In genomic region chr4:63238141-63238540, GRCm38 (mm10) we compare ENCODE assay signal across 14 mouse cellular contexts. TPM values are rescaled to one million over a fixed set of nuclear protein-coding genes. Genes with fewer than 3 reads are reported as not detected.
DNase-seq lines count a peak whose midpoint lies in the region; ATAC-seq and TF ChIP-seq lines count a peak whose summit lies in the region.
"Had no signal": no experiment of that assay in that cellular context is flagged by ENCODE, and none has a peak within 500 bp of the region (broad histone marks: within the 10 kb centered on the region; RNA-seq: fewer than 3 reads in every experiment).

No protein-coding gene starts in this region.

- no peak for TF ChIP-seq CTCF in lung, postnatal 0 days (IDR thresholded peaks at IDR 0.05)
- TF ChIP-seq CTCF in lung, adult 2 months (IDR thresholded peaks at IDR 0.05; ENCODE audit: insufficient read depth, low read length): no peak

- H3K27ac ChIP-seq in heart, embryonic 12.5 days (ENCODE audit: poor library complexity, severe bottlenecking): peak overlapping the region; percentile 2; the same call in 1 of the 2 replicates
- H3K27ac ChIP-seq in heart, embryonic 10.5 days: no peak overlapping the region
- no peak overlapping the region for H3K27ac ChIP-seq in lung, postnatal 0 days (ENCODE audit: low read length)
- H3K27ac ChIP-seq in kidney, embryonic 16.5 days (ENCODE audit: low read length): peak overlapping the region; percentile 81
- H3K27ac ChIP-seq: neural tube, embryonic 12.5 days had no signal

- H3K4me2 ChIP-seq in heart, embryonic 12.5 days: no peak overlapping the region
- no peak overlapping the region for H3K4me2 ChIP-seq in lung, postnatal 0 days (replicated peaks; ENCODE audit: low read depth, low read length)
- no peak overlapping the region for H3K4me2 ChIP-seq in kidney, embryonic 16.5 days (replicated peaks; ENCODE audit: low read depth, low read length)
- H3K4me2 ChIP-seq: neural tube, embryonic 12.5 days had no signal

- 26% methylated on average over 7 of the region's 7 CpGs for WGBS in heart, embryonic 12.5 days
- 38% methylated on average over 7 of the region's 7 CpGs for WGBS in heart, embryonic 10.5 days
- WGBS in lung, postnatal 0 days: 22% methylated on average over 7 of the region's 7 CpGs
- whole genome bisulfite sequencing in lung, adult 2 months: 30% methylated on average over 7 of the region's 7 CpGs
- 21% methylated on average over 7 of the region's 7 CpGs for WGBS in kidney, embryonic 16.5 days

- no peak overlapping the region for H3K4me3 ChIP-seq in heart, embryonic 12.5 days
- no peak overlapping the region for H3K4me3 ChIP-seq in heart, embryonic 10.5 days
- no peak overlapping the region for H3K4me3 ChIP-seq in lung, postnatal 0 days (ENCODE audit: low read depth, low read length)
- H3K4me3 ChIP-seq in lung, adult 2 months (replicated peaks; ENCODE audit: extremely low read depth, low read depth, low read length): no peak overlapping the region
- no peak overlapping the region for H3K4me3 ChIP-seq in kidney, embryonic 16.5 days (ENCODE audit: low read length)
- H3K4me3 ChIP-seq: neural tube, embryonic 12.5 days had no signal

- no peaks in the 10 kb centered on the region for H3K9me3 ChIP-seq in heart, embryonic 12.5 days (replicated peaks)
- no peaks in the 10 kb centered on the region for H3K9me3 ChIP-seq in heart, embryonic 10.5 days
- H3K9me3 ChIP-seq in lung, postnatal 0 days (ENCODE audit: low read length): no peaks in the 10 kb centered on the region
- 0 out of 2 replicates have a peak, but pooled peaks cover 3% of the 10 kb centered on the region for H3K9me3 ChIP-seq in kidney, embryonic 16.5 days (ENCODE audit: low read length)
- H3K9me3 ChIP-seq: neural tube, embryonic 12.5 days had no signal

- peaks cover 40% of the 10 kb centered on the region for H3K4me1 ChIP-seq in heart, embryonic 12.5 days (replicated peaks)
- H3K4me1 ChIP-seq in heart, embryonic 10.5 days: peaks cover 52% of the 10 kb centered on the region
- peaks cover 10% of the 10 kb centered on the region; the same call in 1 of the 2 replicates for H3K4me1 ChIP-seq in lung, postnatal 0 days (ENCODE audit: insufficient read depth, low read depth, low read length)
- no peaks in the 10 kb centered on the region; the same call in 1 of the 2 replicates for H3K4me1 ChIP-seq in lung, adult 2 months (ENCODE audit: control insufficient read depth, insufficient read depth, low read length)
- H3K4me1 ChIP-seq in kidney, embryonic 16.5 days (ENCODE audit: insufficient read depth, low read length): peaks cover 47% of the 10 kb centered on the region

- 0 out of 2 replicates have a peak overlapping the region, but pooled peaks have one; percentile 31 for H3K9ac ChIP-seq in heart, embryonic 12.5 days
- no peak overlapping the region for H3K9ac ChIP-seq in lung, postnatal 0 days (replicated peaks; ENCODE audit: low read depth)
- no peak overlapping the region for H3K9ac ChIP-seq in kidney, embryonic 16.5 days (replicated peaks; ENCODE audit: low read length)
- H3K9ac ChIP-seq: neural tube, embryonic 12.5 days had no signal

- no peak for DNase-seq in heart, embryonic 10.5 days (ENCODE audit: low spot score)
- DNase-seq in lung, postnatal 0 days (ENCODE audit: low spot score): no peak
- DNase-seq in lung, adult 2 months: no peak
- peak; percentile 58 for DNase-seq in yolk sac, embryonic 10.5 days (ENCODE audit: low spot score)
- no peak for DNase-seq in cerebellum, adult 8-10 months
- DNase-seq: cerebellum, adult 2 months; gastrocnemius, postnatal 25 days; heart, postnatal 4 days; left cerebral cortex, postnatal 4 days; lung, postnatal 14 days had no signal

- no peaks in the 10 kb centered on the region for H3K27me3 ChIP-seq in heart, embryonic 12.5 days (replicated peaks)
- H3K27me3 ChIP-seq in heart, embryonic 10.5 days (ENCODE audit: insufficient read depth, poor library complexity, severe bottlenecking): no peaks in the 10 kb centered on the region
- no peaks in the 10 kb centered on the region for H3K27me3 ChIP-seq in lung, postnatal 0 days (replicated peaks; ENCODE audit: insufficient read depth, low read length)
- H3K27me3 ChIP-seq in kidney, embryonic 16.5 days (ENCODE audit: insufficient read depth, low read length): no peaks in the 10 kb centered on the region
- H3K27me3 ChIP-seq: neural tube, embryonic 12.5 days had no signal

- H3K36me3 ChIP-seq in heart, embryonic 12.5 days: no peaks in the 10 kb centered on the region
- peaks cover 8% of the 10 kb centered on the region; the same call in 1 of the 2 replicates for H3K36me3 ChIP-seq in heart, embryonic 10.5 days
- no peaks in the 10 kb centered on the region for H3K36me3 ChIP-seq in lung, postnatal 0 days (ENCODE audit: insufficient read depth, low read length)
- peaks cover 12% of the 10 kb centered on the region; the same call in 1 of the 2 replicates for H3K36me3 ChIP-seq in kidney, embryonic 16.5 days (ENCODE audit: insufficient read depth, low read length)
- H3K36me3 ChIP-seq: neural tube, embryonic 12.5 days had no signal

- no peak for ATAC-seq in heart, embryonic 12.5 days (ENCODE audit: insufficient number of reproducible peaks, low FRiP score)
- ATAC-seq in lung, postnatal 0 days: 0 out of 2 replicates have a peak, but pooled peaks have one; percentile 25
- peak; percentile 25; the same call in 1 of the 2 replicates for ATAC-seq in kidney, embryonic 16.5 days (ENCODE audit: low FRiP score, low TSS enrichment)
- ATAC-seq in erythroblast, adult 5-6 weeks (replicated peaks; ENCODE audit: low FRiP score, poor library complexity, severe bottlenecking): no peak

- no peak for TF ChIP-seq EP300 in lung, postnatal 0 days (IDR thresholded peaks at IDR 0.05)

- TF ChIP-seq POLR2A in lung, adult 2 months (IDR thresholded peaks at IDR 0.05; ENCODE audit: borderline replicate concordance, extremely low read depth, low read depth, low read length): no peak

RNA-seq across cellular contexts. Expression of gene Col27a1, which starts 24.3 kb away (rescaled TPM):
- 3.7 and 3.8 TPM in 2 replicates for polyA plus RNA-seq in heart, embryonic 12.5 days (2016; fragmentation: Nextera tagmentation; extraction: Ambion mirVana)
- 2.3 and 4.3 TPM in 2 replicates for polyA plus RNA-seq in heart, embryonic 10.5 days (2016; fragmentation: Nextera tagmentation; extraction: Ambion mirVana)
- 7.2 and 9.1 TPM in 2 replicates for polyA plus RNA-seq in lung, postnatal 0 days (2015; fragmentation: Nextera tagmentation; extraction: Ambion mirVana)
- polyA plus RNA-seq in lung, adult 2 months (2012; rRNA removed): 11.2 and 11.5 TPM in 2 replicates
- polyA plus RNA-seq in kidney, embryonic 16.5 days (2015; fragmentation: Nextera tagmentation; extraction: Ambion mirVana): 7.3 and 7.8 TPM in 2 replicates
- total RNA-seq in erythroblast, adult 5-6 weeks (2015; ENCODE audit: low replicate concordance): 0.96 TPM in 1 of 2 replicates, not detected in the other
- total RNA-seq in erythroblast, adult 5-6 weeks (2017; ENCODE audit: low replicate concordance): not detected in 2 replicates

Comparison
In these comparisons a context has a peak if more than half of its experiments do, and no peak if none do; other contexts are left out.
1. H3K27ac ChIP-seq: peak in heart, embryonic 12.5 days (single experiment) and kidney, embryonic 16.5 days (single experiment); none in heart, embryonic 10.5 days (single experiment) and lung, postnatal 0 days (single experiment).
2. ATAC-seq: peak in lung, postnatal 0 days (single experiment) and kidney, embryonic 16.5 days (single experiment); none in heart, embryonic 12.5 days (single experiment) and erythroblast, adult 5-6 weeks (single experiment).